Mouse (Mus musculus): Measurements from ENCODE around the gene Cd247. TPM values are rescaled to one million over a fixed set of nuclear protein-coding genes. Genes with fewer than 3 reads are reported as not detected.
A peak's percentile ranks its signal among the peaks of the same experiment; 100 is the strongest.

Gene Cd247
- polyA plus RNA-seq, 3 experiments from 2014 or later, result 373 to 445 (median 435) TPM

DNA sequence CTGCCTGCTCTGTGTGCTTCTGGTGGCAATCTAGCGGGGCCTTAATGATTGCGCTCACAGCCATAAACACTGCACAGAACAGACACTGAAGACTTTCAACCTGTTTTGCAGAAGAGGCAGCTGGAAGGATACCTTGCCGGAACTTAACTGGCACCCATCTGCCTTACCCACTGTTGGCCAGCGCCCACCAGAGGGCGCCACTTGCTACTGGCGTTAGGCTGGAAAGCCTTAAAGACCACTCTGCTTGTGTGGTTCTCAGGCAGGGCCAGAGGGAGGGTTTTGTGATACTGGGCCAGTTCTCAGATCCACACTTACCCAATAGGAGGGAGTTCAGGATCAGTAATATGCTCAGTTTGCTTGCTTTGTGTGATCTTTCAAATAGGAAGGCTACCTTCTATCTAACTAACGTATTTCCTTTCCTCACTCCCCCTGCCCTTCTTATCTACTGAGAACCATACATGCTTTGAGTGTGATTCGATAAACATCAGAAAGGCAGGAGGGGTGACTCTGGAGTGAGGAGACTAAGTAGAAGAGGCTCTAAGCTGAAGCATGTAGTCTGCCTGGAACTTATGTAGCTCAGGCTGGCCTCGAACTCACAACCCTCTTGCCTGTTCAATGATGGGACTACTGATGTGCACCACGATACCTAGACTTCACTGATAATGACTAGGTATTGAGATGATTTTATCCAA, 65.4 kb downstream of the Cd247 start:
- peak; percentile 29 for ATAC-seq

DNA sequence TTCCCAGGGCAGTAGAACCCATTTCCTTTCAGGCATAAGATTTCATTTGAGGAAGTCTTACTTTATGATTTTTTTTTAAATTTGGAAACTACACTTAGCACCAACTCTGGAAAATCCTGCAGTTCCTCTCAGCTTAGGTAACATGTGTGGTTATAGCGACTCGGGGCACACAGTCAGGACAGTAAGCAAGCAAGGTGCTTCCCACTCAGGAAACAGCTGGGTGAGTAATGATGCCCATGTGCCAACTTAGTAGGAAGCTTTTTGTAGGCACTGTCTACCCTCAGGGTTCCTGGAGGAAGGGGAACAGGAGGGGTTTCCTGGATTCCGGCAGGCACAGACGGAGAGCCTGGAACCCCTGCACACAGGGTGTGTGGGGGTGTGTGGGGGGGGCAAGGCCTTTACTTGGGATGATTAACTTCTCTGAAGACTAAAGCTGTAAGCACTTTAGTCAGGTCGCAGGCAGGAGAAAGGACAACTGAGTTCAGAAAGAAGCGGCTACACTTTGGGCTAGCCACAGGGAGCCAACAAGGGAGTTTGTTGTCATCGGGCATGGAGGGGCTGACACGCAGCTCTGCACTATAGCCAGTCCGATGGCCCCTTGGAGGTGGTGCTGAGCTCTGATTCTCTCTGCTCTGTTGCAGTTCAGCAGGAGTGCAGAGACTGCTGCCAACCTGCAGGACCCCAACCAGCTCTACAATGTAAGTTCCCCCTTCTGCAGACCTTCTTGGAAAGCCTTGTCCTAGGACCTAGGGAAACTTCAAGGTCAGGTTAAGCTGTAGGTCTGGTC, 67.5 kb downstream of the Cd247 start:
- no peak for ATAC-seq

DNA sequence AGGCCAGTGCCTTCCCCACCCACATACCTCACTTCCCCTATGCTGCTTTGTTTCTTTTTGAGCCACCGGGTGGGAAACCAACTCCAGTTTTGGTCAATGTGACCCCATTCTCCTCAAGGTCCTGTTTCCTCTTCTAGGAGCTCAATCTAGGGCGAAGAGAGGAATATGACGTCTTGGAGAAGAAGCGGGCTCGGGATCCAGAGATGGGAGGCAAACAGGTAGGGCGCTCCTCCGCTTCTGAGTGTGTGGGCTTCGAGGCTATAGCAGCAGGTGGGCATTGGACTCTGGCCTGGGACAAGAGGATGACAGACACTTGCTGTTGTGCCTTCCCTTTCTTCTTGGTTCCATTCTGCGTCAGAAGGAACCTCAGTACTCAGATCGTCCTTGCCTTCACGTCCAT, 68.8 kb downstream of the Cd247 start:
- no peak for ATAC-seq

DNA sequence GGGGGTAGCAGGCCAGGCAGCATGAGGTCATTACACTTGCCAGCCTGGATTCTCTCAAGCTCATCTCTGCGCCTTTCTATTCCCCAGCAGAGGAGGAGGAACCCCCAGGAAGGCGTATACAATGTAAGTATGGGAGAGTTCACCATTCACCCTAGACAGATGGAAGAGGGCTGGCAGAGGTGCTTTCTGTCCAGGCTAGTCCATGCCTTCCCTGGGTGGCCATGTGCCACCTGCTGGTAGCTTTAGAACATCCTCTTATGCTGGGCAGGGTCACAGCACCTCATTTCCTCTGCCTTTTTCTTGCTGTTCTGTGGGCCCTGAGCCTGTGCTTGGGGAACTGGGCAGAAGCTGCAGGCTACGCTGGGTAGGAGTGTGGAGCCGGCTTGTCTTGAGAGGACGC, 69.9 kb downstream of the Cd247 start:
- peak; percentile 38 for ATAC-seq

DNA sequence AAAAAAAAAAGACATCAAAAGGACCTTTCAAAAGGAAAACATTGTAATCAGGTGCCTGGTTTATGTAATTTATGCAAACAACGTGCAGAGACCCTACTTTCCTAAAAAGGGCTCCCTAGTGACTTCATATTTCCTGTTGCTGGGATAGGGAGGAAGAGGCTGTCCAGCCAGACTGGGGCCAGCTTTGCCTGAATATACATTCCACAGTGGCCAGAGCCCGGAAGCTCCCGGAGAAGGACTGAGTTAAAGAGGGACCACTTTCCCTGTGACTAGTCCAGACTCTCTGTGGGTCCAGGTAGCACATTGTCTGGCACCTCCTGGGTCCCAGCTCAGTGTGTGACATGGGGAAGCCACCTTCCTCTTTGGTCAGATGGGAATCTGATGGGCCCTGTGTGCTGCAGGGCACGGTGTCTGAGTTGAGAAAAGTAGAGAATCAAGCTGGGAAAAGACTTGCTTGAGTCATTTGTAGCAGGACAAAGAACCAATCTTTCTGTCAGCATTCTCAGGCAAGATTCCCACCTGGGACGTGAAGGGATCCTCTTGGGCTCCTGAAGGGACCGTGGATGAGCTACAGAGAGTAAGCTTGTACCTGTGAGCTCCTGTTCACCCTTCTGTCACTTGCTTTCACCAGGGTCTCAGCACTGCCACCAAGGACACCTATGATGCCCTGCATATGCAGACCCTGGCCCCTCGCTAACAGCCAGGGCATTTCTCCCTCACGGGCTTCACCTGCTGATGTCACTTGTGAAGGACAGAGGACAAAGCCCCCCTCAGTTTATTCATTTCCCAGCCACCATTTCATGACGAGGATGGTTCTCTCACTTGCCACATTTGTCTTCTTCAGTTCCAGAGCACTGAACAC, 72.1 kb downstream of the Cd247 start:
- ATAC-seq, result no peak

DNA sequence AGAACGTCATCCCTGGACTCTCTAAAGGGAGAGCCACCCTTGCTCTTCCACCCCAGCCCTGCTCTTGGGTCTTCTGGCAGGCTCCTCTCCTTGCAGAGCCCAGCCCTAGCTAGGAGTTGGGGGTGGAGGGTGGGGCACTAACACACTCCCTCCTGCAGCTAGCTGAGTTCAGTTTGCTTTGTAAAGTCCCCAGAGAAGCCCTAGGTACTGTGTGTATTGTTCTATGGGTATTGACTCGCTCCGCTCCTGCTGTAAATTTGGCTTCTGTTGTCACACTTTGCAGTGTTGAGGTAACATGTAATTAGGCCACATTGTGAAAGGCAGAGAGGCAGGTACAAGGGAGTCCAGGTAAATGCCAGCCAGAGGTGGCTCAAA, 72.7 kb downstream of the Cd247 start:
- no peak for ATAC-seq

DNA sequence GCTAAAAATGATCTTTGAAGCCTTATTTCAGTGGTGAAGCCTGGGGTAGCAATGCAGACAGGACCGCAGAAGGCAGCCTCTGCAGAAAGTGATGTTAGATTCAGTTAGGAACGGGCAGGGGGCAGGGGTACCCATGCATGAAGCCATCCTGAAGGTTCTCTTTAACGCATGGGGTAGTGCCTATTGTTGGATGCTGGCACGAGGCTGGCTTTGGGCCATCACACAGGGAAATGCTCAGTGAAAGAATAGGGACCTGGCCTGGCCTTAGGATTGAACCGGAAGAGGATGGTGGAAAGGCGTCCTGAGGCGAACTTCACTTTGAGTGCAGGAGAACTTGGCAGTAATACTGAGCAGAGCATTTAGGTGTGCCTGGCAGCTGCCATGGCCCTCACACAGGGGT, 73.6 kb downstream of the Cd247 start:
- ATAC-seq, result no peak

DNA sequence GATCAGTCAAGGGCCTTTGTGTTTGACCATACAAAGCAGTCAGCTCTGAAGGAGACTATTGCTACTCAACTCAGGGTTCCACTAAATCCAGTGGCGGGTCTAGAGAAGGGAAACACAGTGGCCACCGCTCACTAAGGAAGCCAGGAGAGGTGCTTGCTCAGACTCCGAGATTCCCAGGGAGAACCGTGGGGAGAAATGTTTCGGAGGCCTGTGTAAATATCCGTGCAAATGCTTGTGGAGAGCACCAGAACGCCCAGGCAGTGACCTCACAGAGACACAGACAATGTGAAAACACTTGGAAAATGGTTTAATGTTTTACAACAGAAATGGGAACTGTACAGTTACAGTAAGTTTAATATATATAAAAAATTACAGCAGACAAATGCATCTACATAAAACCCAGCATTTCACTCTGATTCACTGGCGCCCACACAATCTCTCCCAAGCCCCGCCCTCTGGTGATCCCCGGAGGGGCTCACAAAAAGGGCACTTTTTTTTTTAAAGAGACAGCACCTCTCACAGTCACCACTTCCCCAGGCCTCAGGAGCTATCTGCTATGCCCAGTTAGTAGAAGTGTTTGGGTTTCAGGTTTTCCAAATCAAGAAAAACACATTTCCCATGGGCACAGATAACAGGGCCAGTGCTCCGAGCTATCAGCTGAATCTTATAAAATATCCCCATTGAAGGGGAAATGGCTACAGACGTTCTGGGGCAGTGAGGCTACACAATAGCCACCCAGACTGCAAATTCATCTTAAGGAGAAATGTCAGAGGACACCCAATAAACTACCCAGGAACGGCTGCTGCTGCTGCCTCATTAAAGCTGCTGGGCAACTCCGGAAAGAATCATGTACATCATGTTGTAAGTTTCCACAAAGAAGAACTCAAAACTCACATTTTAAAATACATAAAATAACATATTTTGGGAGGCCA, 76.6 kb downstream of the Cd247 start:
- no peak for ATAC-seq

DNA sequence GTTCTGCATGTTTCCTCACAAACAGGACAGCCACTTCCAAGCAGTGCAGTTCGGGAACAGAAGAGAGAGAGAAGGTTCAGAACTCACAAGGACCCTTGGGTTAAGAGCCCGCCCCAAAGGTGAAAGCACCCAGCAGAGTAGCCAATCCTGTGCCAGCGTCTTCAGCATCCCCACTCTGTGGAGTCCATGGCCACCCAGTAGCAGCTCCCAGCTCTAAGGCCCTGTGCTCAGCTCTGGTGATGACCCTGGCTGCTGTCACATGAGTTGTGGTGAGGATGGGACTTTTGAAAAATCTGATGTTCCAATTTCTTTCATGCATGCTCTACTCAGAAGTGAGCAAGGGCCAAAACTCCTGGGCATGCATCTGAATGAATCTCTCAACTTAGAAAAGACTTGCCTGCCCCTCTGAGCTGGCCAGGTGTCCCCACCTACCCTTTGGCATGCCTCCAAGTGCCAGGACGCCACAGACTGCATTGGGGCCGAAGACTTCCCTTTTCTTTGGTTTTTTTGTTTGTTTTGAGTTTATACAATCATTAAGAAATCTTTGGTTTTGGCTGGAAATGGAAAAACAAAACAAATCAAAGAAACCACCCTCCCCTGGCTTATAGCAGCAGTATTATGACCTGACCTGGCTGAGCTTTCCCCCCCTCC, 78.3 kb downstream of the Cd247 start:
- ATAC-seq, result no peak

DNA sequence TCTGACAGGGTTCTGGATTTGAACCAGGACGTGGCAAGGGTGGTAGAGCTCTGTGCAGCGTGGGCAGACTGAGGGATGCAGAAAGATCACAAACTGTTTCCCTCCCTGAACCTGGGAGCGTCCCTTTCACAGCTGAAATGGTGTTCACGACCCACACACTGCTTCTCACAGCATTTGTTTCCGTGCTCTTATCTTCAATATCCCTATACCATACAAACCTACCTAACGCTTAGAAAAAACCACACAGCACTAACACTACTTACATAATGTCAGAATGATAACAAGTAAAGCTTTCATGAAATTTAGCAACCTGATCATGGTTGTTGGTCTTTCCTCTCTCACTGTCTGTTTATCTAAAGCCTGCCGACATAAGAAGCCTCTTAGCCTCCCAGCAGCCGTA, 80.2 kb downstream of the Cd247 start:
- ATAC-seq, result peak; percentile 53

DNA sequence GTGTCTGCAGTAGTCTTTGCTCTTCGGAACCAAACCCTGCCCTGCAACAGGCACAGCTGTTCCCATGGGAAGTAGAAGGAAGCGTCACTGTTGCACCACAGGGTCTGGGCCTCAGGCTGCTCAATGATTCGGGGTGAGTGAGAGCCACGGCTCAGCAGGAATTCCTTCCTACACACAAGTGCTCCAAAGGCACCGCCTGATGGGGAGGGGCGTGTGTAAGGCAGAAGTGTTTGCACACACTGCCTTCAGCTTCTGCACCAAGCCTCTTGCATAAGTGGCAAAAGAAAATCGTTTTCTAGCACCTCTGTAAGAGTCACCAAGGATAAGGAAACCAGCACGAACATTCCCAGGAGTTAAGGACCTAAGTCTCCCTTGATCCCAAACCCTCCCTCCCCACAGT, 86.2 kb downstream of the Cd247 start:
- ATAC-seq, result no peak

DNA sequence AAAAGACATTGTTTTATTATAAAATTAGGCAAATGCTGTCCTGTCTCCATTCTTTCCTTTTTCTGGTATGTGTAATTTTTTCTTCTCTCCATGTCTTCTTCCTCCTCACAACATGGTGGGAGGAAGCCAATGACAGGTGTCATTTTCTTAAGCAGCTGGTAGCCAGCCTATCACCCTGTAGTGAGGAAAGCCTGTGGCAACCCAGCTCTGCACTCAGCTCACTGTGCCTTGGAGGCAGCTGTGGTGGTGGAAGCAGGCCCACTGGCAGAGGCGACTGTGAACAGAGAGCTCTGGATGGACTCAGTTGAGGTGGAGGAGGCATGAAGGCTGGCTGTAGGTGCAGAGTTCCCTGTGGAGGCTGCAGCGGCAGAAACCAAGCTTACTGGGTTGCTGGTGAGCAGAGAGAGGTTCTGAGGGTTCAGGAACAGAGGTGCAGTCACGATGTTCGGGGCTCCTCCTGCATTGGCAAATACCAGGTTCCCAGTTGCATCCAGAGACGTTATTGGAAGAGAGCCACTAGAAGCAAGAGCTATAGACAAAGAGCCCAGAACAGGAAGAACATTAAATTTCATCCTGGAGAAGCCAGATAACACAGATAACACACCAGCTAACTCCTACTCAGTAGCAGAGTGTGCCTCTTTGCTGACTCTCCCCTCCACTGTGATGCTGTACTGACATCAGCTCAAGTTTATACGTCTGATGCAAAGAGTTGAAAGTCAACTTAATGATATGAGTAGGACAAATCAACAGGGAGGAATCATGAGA, 87.2 kb downstream of the Cd247 start:
- no peak for ATAC-seq

DNA sequence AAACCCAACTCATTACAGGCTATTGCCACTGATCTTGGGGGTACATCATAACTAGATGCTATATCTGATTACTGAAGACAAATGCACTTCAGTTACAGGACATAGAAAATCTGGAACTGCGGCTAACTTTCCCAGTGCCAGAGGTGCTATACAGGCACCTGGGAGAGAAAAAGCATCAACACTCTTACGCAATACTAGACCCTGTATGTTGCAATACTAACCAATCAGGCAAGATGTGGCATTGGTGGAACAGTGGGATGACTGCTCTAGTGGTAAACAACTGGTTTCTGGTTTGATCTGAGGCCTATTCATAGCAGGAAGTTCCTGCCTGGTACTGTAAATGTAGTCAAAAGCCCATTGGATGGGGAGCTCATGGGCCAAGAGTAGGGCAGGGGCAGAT, 90.3 kb downstream of the Cd247 start:
- no peak for ATAC-seq

DNA sequence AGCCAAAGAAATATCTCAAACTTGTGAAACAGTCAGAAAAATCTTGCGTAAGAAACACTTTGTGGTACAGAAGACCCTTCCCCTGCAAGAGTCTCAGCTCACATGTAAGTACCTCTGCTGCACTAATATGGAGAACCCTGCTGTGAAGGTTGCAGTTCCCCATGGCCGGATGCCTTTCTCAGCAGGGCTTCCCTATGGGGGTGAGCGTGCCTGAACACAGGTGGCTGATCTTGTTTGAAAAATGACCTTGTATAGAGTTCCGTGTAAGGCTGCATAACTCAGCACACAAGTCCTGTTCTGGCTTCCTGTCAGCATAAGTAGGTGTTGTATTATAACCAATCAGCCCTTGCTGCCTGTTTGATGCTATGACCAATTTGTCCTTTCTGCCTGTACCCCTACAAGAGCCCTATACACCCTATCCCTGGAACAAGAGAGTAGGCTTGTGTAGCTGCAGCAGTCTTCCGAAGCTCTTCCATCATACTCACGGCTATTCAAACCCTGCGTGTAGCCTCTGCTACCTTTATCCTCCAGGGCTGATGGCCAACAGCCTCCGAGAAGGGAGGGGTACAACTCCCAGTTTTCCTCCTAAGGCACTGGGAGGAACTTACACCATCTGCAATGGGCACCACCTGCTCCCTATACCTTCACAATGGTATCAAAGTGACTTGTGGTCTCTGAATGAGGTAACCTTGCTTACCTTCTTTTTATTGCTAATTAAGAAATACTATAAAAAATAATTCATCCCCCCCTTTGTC, 93.8 kb downstream of the Cd247 start:
- ATAC-seq, result peak; percentile 14

DNA sequence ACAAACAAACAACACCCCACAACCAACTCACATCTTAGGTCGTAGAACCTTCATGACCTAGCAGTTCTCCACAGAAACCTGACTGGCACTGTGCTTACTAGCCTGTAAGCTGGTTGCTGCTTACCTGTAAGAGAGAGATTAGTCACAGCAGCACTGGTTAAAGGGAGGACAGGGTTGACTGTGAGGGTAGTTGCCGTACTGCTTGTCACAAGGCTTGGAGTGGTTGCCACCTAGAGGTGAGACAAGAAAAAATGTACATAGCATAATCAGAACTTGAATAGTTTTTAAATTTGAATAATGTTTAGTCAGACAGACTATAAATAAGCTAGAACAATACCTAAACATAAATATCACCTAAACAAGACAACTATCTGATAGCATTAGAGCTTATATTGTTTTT, 103.2 kb downstream of the Cd247 start:
- ATAC-seq, result peak; percentile 67

DNA sequence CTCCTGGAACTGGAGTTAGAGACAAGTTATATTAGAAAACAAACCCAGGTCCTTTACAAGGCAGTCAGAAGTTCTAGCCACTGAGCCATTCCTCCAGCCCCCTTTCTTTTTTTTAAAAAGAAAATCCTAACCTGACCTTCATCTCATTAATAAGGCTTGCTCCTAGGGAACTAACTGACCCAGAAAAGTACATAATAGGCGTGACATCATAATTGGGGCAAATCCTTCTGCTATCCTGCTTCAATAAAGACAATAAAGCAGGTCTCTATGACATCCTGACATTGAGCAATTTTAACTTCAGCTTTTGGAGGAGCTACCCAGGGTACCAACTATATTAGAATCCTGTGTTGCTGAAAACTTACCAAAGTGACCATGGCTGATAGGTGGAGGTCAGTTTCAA, 115.1 kb downstream of the Cd247 start:
- ATAC-seq, result no peak

DNA sequence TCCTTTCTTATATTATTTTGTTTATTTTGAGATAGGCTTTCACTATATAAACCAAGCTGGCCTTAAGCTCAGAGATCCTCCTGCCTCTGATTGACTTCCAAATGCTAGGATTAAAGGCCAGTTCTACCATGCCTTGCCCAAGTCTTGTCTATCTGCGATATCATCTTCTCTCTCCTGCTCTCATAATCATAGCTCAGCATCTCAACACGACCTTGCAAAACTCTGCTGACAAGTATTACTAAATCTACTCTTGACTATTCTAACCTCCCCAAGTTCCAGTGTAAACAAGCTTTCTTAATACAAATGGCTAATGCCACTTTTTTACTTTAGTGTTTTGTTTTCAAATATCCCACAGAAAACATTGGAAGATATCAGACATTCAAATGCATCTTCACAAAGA, 119.7 kb downstream of the Cd247 start:
- ATAC-seq, result no peak

DNA sequence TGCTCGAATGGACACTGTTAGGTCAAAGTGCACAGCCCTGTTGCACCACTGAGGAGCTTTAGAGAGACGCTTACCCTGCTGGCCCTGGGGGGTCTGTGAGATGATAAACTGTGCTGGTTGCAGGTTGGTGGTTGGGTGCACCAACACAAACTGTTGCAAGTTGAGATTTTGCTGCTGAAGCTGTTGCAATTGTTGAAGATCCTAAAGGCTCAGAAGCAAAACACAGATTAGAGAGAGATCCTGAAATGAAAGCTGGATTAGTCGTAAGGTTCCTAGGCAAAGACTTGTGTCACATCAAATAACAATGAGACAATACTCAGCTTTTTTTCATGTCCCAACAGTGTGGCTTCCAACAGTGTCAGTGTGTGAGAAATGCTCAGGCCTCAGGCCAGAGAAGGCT, 120.3 kb downstream of the Cd247 start:
- no peak for ATAC-seq

DNA sequence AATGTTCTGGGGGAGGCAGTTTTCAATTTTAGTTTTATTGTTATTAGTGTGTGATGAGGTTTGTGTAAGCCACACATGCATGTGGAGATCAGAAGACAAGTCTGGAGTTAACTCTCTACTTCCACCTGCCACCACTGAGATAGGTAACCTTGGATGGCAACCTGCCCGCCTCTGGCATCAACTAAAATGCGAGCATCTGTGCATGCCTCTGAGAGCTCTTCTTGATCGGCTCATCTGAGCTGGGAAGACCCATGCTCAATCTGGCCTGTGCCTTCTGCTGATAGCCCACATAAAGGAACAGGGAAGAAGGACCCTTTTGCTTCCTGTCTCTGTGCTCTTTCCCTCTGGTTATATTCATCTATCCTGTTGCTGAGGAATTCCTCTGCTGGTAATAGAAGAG, 121.0 kb downstream of the Cd247 start:
- no peak for ATAC-seq

DNA sequence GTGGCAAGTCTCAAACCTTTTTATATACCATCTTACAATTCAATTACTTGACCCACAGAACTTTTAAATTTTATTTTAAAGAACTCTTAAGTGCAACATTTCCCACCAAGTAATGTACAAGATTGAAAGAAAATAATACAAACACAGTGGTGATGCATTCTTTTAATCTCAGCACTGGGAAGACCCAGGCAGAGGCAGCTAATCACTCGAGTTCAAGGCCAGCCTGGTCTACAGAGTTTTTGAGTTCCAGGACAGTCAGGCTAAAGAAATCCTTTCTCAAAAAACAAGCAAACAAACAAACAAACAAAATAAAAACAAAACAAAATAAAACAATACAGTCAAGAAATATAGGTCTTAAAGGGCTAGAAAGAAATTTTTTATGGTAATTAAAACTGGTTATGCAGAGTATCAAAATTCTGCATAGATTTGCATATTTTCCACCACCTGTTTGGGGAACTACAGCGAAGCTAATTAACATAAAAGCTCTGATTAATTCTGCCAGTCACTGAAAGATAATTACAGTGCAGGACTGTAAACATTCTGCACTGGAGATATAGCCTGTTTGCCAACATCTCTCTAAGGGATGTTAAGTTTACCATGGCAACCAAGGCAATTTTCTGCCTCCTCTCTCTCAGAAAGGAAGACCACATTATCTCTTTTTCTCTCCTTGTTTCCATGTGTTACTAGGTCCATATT, 125.4 kb downstream of the Cd247 start:
- ATAC-seq, result peak; percentile 43

All from inflammation-experienced regulatory T-cells, adult 6 months (primary cell).